Mouse (Mus musculus) right cerebral cortex, adult 18-20 months (tissue): ENCODE measurements at regions not wholly inside any gene's neighbourhood (a gene's known extent, or its start where the extent isn't known, plus 50 kb on each side); places are given as distances from the start of the nearest gene placed in this dataset.
A peak's percentile ranks its signal among the peaks of the same experiment; 100 is the strongest.

Experiments
- DNase-seq: peaks from one replicate; pipeline ENCODE4 v3.0.0; 2022; ENCODE audit warnings: mixed read lengths

- no peak for DNase-seq
These were observed 87.8 kb upstream of the Enpp6 start for GRCm38 (mm10) chr8:46898697-46899445.

GRCm38 (mm10) chr8:46900826-46901225 lies 85.9 kb upstream of the Enpp6 start:
- no peak for DNase-seq

DNA sequence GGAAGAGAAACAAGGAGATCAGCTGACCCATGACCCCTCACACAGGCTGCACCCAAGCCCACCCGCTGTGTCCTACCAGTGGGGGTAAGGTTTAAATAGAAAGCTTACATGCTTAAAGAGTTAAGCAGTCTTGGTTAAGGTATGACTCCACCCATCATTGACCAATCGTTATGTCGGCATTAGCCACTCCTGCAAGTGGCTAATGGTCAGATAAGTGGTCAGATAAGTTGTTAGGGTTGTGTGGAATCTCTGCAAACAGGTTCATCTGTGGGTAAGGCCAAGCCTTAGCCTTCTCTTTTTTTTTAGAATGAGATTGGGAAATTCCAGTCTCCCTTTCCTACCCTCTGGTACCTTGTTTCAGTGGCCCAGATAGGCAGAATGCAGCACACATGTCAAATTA lies 82.0 kb upstream of the Enpp6 start:
- DNase-seq: no peak

DNA sequence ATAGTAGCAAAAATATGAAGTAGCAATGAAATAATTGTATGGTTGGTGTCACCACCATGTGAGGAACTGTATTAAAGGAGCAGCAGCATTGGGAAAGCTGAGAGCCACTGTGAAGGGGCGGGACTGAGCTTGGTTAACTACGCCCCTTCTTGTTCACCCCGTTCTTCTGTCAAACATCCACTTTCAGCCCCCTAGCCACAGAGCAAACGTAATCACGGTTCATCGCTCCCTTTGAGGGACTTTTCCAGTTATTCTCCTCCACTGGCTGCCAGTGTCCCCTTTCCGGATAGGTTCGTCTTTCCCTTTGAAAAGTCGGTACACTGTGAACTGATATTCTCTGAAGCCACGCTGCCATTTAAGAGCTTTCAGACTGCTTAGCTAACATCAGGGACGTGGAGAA lies 79.3 kb upstream of the Enpp6 start:
- no peak for DNase-seq

- DNase-seq: no peak
These were observed 78.5 kb upstream of the Enpp6 start for GRCm38 (mm10) chr8:46908186-46908585.

DNA sequence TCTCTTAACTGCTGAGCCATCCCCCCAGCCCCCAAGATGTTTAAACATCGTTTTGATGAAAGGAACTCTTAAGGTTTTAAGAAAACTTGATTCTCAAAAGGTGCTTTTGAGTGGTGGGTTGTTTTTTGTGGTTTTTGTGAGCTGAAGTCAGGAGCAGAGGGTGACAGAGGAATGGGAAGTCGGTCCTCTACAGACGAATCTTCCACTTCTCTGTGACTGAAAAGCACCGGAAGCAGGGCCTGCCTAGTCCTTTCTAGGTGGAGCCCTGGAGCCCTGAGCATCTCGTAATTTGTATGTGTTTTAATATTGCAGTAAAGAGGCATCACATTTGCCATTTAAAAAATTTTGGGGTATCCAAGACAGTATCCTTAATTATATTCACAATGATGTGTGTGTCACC lies 72.7 kb upstream of the Enpp6 start:
- no peak for DNase-seq

GRCm38 (mm10) chr8:46920071-46920470 lies 66.6 kb upstream of the Enpp6 start:
- DNase-seq: no peak

DNA sequence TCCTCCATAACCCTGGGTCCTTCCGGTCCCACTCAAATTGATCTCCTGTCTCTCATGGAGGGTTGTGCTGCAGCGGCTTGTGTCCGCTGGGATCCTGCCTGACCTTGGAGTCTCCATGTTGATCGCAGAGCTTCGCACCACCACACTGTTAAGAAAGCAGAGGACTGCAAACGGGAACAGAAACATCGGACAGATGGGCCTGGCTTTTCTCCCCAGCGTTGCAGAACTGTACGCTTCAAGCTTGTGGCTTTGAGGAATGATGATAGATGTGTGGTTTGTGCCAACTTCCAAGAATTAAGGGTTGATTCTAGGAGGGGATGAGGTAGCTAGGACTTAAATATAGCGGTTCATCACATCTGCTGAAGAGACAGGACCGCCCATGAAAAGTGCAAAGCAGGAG lies 65.6 kb upstream of the Enpp6 start:
- DNase-seq: no peak

- DNase-seq: no peak
These were observed 65.1 kb upstream of the Enpp6 start for GRCm38 (mm10) chr8:46921585-46921984.

- no peak for DNase-seq
These were observed 61.7 kb upstream of the Enpp6 start for GRCm38 (mm10) chr8:46924787-46925548.

- DNase-seq: no peak
These were observed 58.0 kb upstream of the Enpp6 start for GRCm38 (mm10) chr8:46928718-46929117.

DNA sequence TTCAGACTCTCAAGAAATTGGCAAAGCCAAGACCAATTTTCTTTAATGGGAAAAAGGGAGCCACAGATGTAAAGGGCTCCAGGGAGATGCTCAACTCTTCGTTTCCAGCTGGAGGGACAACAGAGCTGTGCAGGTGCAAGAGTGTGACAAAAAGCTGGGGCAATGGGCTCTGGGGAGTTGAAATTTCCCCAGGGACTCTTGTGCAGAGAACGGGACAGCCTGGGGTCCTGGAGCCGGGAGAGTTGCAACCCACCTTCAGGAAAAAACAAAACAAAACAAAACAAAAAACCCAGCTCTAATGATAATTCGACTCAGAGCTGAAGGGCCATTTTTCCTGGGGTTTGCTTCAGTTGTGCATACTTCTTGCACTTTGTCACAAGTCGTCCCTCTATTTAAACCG lies 57.0 kb upstream of the Enpp6 start:
- no peak for DNase-seq

GRCm38 (mm10) chr8:46931267-46931666 lies 55.4 kb upstream of the Enpp6 start:
- no peak for DNase-seq

DNA sequence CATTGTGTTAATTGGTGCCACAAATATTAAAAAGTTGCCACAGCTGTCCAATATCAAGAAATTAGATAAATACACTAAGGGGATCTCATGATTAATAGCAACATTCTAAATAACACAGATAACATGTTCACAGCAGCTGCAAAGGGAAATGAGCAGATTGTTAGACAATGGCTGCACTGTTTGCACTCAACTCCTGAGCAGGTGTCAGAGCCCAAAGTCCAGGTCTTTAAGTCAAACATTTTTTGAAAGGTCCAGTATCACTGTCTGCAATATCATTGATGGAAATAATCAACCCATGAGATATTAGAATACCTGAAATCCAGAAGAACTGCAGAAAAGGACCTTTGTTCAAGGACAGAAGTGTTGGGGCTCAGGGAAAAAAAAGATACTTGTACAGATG lies 53.4 kb upstream of the Enpp6 start:
- no peak for DNase-seq

DNA sequence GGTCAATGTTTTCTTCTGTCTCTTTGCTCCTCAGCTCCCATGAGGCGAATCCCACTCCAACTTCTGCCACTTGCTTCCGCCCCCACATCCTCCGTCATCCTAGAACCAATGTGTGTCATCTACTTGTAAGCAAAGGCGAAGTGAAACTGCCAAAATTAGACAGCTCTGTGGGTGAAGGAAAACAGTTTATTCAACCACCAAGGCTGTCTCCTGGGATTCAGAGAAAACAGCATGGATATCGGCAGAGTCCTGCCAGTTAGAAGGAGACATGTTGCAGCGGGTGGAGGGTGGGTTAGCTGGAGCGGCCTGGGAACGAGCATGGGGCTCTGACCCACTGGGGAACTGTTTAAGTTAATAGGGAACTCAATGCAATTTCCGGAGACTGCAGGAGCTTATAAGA lies 52.4 kb upstream of the Enpp6 start:
- DNase-seq: peak; percentile 90

- peak; percentile 54 for DNase-seq
These were observed 51.8 kb upstream of the Enpp6 start for GRCm38 (mm10) chr8:46934898-46935297.

- peak; percentile 8 for DNase-seq
These were observed 50.6 kb upstream of the Enpp6 start for GRCm38 (mm10) chr8:46936039-46936438.
